Mouse (Mus musculus) olfactory bulb, adult 2 months (tissue): ENCODE measurements around the gene Plekhf1. TPM values are rescaled to one million over a fixed set of nuclear protein-coding genes. Genes with fewer than 3 reads are reported as not detected.

Experiments used
- H3K27ac ChIP-seq: fragments of 200-500 bp; 2 replicates; pipeline ENCODE4 v1.5.1; 2012; ENCODE audit warnings: low read depth, low read length; ENCODE audit not compliant: insufficient read depth
- H3K4me1 ChIP-seq: fragments of 200-500 bp; 2 replicates; pipeline ENCODE4 v1.6.1; 2012; ENCODE audit warnings: low read length; ENCODE audit not compliant: control insufficient read depth, insufficient read depth
- H3K4me3 ChIP-seq: fragments of 200-500 bp; 2 replicates; pipeline ENCODE4 v1.5.1; 2012; ENCODE audit warnings: mild to moderate bottlenecking, low read depth, low read length, moderate library complexity; ENCODE audit not compliant: insufficient read depth
- CTCF ChIP-seq: fragments of 200-500 bp; IDR thresholded peaks from 2 replicates; pipeline ENCODE4 v1.5.1; 2012; ENCODE audit warnings: low read depth, mild to moderate bottlenecking, low read length, moderate library complexity; ENCODE audit not compliant: insufficient read depth
- POLR2A ChIP-seq: fragments of 200-500 bp; IDR thresholded peaks from 2 replicates; pipeline ENCODE4 v1.6.1; 2012; ENCODE audit warnings: mild to moderate bottlenecking, low read depth, low read length, moderate library complexity; ENCODE audit not compliant: insufficient read depth
- WGBS: fragments of 180-500 bp; shearing (Covaris S2); methylation state at CpG from one replicate; pipeline ENCODE4 v1.1.7; 2018; 5-methylcytosine and 5-hydroxymethylcytosine counted together
- polyA plus RNA-seq: library from polyadenylated mRNA; stranded (reverse); fragments of >200 nt; gene quantifications from 2 replicates; pipeline ENCODE4 v1.2.4, GENCODE M21; 2012; ENCODE audit warnings: low replicate concordance; ENCODE audit not compliant: missing spikeins, insufficient read depth, insufficient read length

The Plekhf1 gene
- polyA plus RNA-seq, 1 experiment = not detected

GRCm38 (mm10) chr7:38199907-38200605 lies 27.8 kb downstream of the Plekhf1 start:
- Histone ChIP-seq H3K4me1 (peaks cover 4% of the 10 kb centered on the region; the same call in 1 of the 2 replicates), H3K27ac (no peak overlapping the region), H3K4me3 (no peak overlapping the region)
- TF ChIP-seq POLR2A = no peak
- WGBS = 68% methylated on average over 8 of the region's 8 CpGs

DNA sequence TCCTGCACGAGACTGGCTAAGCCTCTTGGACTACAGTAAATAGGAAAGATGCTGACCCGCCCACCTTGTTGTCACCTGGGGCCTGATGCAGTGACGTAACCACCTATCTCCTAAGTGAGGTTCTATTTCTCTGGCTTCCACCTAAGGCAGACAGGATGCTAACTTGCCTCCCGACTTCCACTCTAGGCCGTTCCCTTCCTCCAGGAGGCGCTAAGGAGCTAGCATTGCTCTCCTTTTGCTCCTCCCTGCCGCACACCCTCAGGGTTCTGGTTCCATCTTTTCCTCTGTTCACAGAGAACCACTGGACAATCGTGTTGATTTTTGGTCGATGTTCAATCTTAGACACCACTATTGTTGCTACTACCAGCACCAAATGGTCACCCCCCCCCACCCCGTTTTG lies 36.2 kb downstream of the Plekhf1 start:
- 57% methylated on average over 10 of the region's 10 CpGs for WGBS
- H3K4me3 ChIP-seq = no peak overlapping the region
- no peaks in the 10 kb centered on the region; the same call in 1 of the 2 replicates for H3K4me1 ChIP-seq
- TF ChIP-seq CTCF (no peak), POLR2A (no peak)
- no peak overlapping the region for H3K27ac ChIP-seq

- TF ChIP-seq CTCF (no peak), POLR2A (no peak)
- WGBS = 90% methylated on average over 8 of the region's 8 CpGs
- no peak overlapping the region for H3K4me3 ChIP-seq
Observed at GRCm38 (mm10) chr7:38191146-38191545, 36.7 kb downstream of the Plekhf1 start.

GRCm38 (mm10) chr7:38190056-38190835 lies 37.6 kb downstream of the Plekhf1 start:
- TF ChIP-seq POLR2A (no peak), CTCF (peak; percentile 21; the same call in 1 of the 2 replicates)

More at GRCm38 (mm10) chr7:38191146-38191545, 36.7 kb downstream of the Plekhf1 start:
- Histone ChIP-seq H3K4me1 (no peaks in the 10 kb centered on the region; the same call in 1 of the 2 replicates), H3K27ac (no peak overlapping the region)

GRCm38 (mm10) chr7:38189136-38189982 lies 38.5 kb downstream of the Plekhf1 start:
- TF ChIP-seq POLR2A = no peak
- no peak for TF ChIP-seq CTCF
- H3K4me3 ChIP-seq = no peak overlapping the region
- WGBS = 84% methylated on average over 15 of the region's 15 CpGs

More at GRCm38 (mm10) chr7:38190056-38190835, 37.6 kb downstream of the Plekhf1 start:
- Histone ChIP-seq H3K27ac (no peak overlapping the region), H3K4me1 (peaks cover under 1% of the 10 kb centered on the region; the same call in 1 of the 2 replicates), H3K4me3 (no peak overlapping the region)
- 93% methylated on average over 8 of the region's 8 CpGs for WGBS

GRCm38 (mm10) chr7:38188281-38189075 lies 39.3 kb downstream of the Plekhf1 start:
- H3K27ac ChIP-seq = no peak overlapping the region
- WGBS = 90% methylated on average over 8 of the region's 8 CpGs
- no peak for TF ChIP-seq CTCF
- TF ChIP-seq POLR2A = no peak
- peaks cover 6% of the 10 kb centered on the region; the same call in 1 of the 2 replicates for H3K4me1 ChIP-seq
- H3K4me3 ChIP-seq = no peak overlapping the region

More at GRCm38 (mm10) chr7:38189136-38189982, 38.5 kb downstream of the Plekhf1 start:
- H3K4me1 ChIP-seq = peaks cover 6% of the 10 kb centered on the region; the same call in 1 of the 2 replicates
- H3K27ac ChIP-seq = no peak overlapping the region

- no peak for TF ChIP-seq CTCF
- no peak overlapping the region for H3K27ac ChIP-seq
- no peak overlapping the region for H3K4me3 ChIP-seq
- H3K4me1 ChIP-seq = peaks cover 12% of the 10 kb centered on the region
- WGBS = 81% methylated on average over 4 of the region's 4 CpGs
Observed at GRCm38 (mm10) chr7:38187796-38188195, 40.0 kb downstream of the Plekhf1 start.

- Histone ChIP-seq H3K4me3 (no peak overlapping the region), H3K27ac (no peak overlapping the region), H3K4me1 (peaks cover 14% of the 10 kb centered on the region)
- TF ChIP-seq POLR2A (no peak), CTCF (no peak)
- 88% methylated on average over 4 of the region's 4 CpGs for WGBS
Observed at GRCm38 (mm10) chr7:38186861-38187260, 41.0 kb downstream of the Plekhf1 start.
